Mouse (Mus musculus): ENCODE data around the gene Smug1. TPM values are rescaled to one million over a fixed set of nuclear protein-coding genes. Genes with fewer than 3 reads are reported as not detected.
A peak's percentile ranks its signal among the peaks of the same experiment; 100 is the strongest.

Smug1 gene
- polyA plus RNA-seq, 1 experiment from 2014 or later = 4.6 TPM

- H3K4me2 ChIP-seq = no peak overlapping the region
- no peaks in the 10 kb centered on the region for H3K9me3 ChIP-seq (replicated peaks)
- no peak overlapping the region for H3K4me3 ChIP-seq (replicated peaks)
- H3K9ac ChIP-seq = no peak overlapping the region
- 0 out of 2 replicates have a peak, but pooled peaks cover 8% of the 10 kb centered on the region for H3K36me3 ChIP-seq (replicated peaks)
- H3K27me3 ChIP-seq = no peaks in the 10 kb centered on the region
- 71% methylated on average over 10 of the region's 10 CpGs for WGBS (ENCODE audit: insufficient replicate concordance)
- H3K4me1 ChIP-seq (replicated peaks) = peaks cover 9% of the 10 kb centered on the region
- ATAC-seq (ENCODE audit: insufficient read depth) = no peak
- H3K27ac ChIP-seq (replicated peaks) = no peak overlapping the region
Observed at GRCm38 (mm10) chr15:103157585-103157984, 9.3 kb downstream of the Smug1 start.

GRCm38 (mm10) chr15:103156890-103157289 lies 10.0 kb downstream of the Smug1 start:
- H3K4me2 ChIP-seq = no peak overlapping the region
- H3K4me1 ChIP-seq (replicated peaks) = 0 out of 2 replicates have a peak, but pooled peaks cover 2% of the 10 kb centered on the region
- ATAC-seq (ENCODE audit: insufficient read depth) = no peak
- 72% methylated on average over 7 of the region's 7 CpGs for WGBS (ENCODE audit: insufficient replicate concordance)
- H3K9me3 ChIP-seq (replicated peaks) = no peaks in the 10 kb centered on the region
- H3K4me3 ChIP-seq (replicated peaks) = no peak overlapping the region
- H3K9ac ChIP-seq = no peak overlapping the region
- H3K27me3 ChIP-seq = no peaks in the 10 kb centered on the region
- H3K36me3 ChIP-seq (replicated peaks) = 0 out of 2 replicates have a peak, but pooled peaks cover 8% of the 10 kb centered on the region
- H3K27ac ChIP-seq (replicated peaks) = no peak overlapping the region

GRCm38 (mm10) chr15:103155366-103156321 lies 11.2 kb downstream of the Smug1 start:
- H3K9ac ChIP-seq = no peak overlapping the region
- H3K27me3 ChIP-seq = no peaks in the 10 kb centered on the region; the same call in 1 of the 2 replicates
- H3K4me2 ChIP-seq = no peak overlapping the region
- no peak overlapping the region for H3K27ac ChIP-seq (replicated peaks)
- 66% methylated on average over 32 of the region's 32 CpGs for WGBS (ENCODE audit: insufficient replicate concordance)
- 0 out of 2 replicates have a peak, but pooled peaks cover 8% of the 10 kb centered on the region for H3K36me3 ChIP-seq (replicated peaks)
- H3K9me3 ChIP-seq (replicated peaks) = no peaks in the 10 kb centered on the region
- no peak for ATAC-seq (ENCODE audit: insufficient read depth)
- no peaks in the 10 kb centered on the region for H3K4me1 ChIP-seq (replicated peaks)
- H3K4me3 ChIP-seq (replicated peaks) = no peak overlapping the region

- 62% methylated on average over 4 of the region's 4 CpGs for WGBS (ENCODE audit: insufficient replicate concordance)
- Histone ChIP-seq H3K27me3 (peaks cover 23% of the 10 kb centered on the region), H3K9ac (no peak overlapping the region), H3K27ac (replicated peaks) (no peak overlapping the region), H3K4me2 (no peak overlapping the region), H3K4me3 (replicated peaks) (no peak overlapping the region), H3K9me3 (replicated peaks) (no peaks in the 10 kb centered on the region), H3K36me3 (replicated peaks) (0 out of 2 replicates have a peak, but pooled peaks cover 8% of the 10 kb centered on the region), H3K4me1 (replicated peaks) (no peaks in the 10 kb centered on the region)
- no peak for ATAC-seq (ENCODE audit: insufficient read depth)
Observed at GRCm38 (mm10) chr15:103152890-103153610, 13.8 kb downstream of the Smug1 start.

- Histone ChIP-seq H3K27me3 (peaks cover 30% of the 10 kb centered on the region), H3K36me3 (replicated peaks) (0 out of 2 replicates have a peak, but pooled peaks cover 8% of the 10 kb centered on the region)
- 62% methylated on average over 3 of the region's 3 CpGs for WGBS (ENCODE audit: insufficient replicate concordance)
Observed at GRCm38 (mm10) chr15:103152371-103152770, 14.5 kb downstream of the Smug1 start.

GRCm38 (mm10) chr15:103147779-103148178 lies 19.1 kb downstream of the Smug1 start:
- Histone ChIP-seq H3K36me3 (replicated peaks) (no peaks in the 10 kb centered on the region), H3K4me2 (no peak overlapping the region), H3K9ac (no peak overlapping the region), H3K27ac (replicated peaks) (no peak overlapping the region), H3K27me3 (peaks cover 76% of the 10 kb centered on the region), H3K9me3 (replicated peaks) (no peaks in the 10 kb centered on the region), H3K4me1 (replicated peaks) (no peaks in the 10 kb centered on the region), H3K4me3 (replicated peaks) (no peak overlapping the region)
- no peak for ATAC-seq (ENCODE audit: insufficient read depth)
- WGBS (ENCODE audit: insufficient replicate concordance) = 51% methylated on average over 9 of the region's 9 CpGs

More at GRCm38 (mm10) chr15:103152371-103152770, 14.5 kb downstream of the Smug1 start:
- H3K4me2 ChIP-seq = no peak overlapping the region
- H3K9me3 ChIP-seq (replicated peaks) = no peaks in the 10 kb centered on the region
- no peak overlapping the region for H3K9ac ChIP-seq
- no peak overlapping the region for H3K4me3 ChIP-seq (replicated peaks)
- ATAC-seq (ENCODE audit: insufficient read depth) = no peak
- H3K4me1 ChIP-seq (replicated peaks) = no peaks in the 10 kb centered on the region
- H3K27ac ChIP-seq (replicated peaks) = no peak overlapping the region

GRCm38 (mm10) chr15:103147422-103147690 lies 19.5 kb downstream of the Smug1 start:
- H3K4me2 ChIP-seq = no peak overlapping the region
- H3K4me3 ChIP-seq (replicated peaks) = no peak overlapping the region
- no peaks in the 10 kb centered on the region for H3K4me1 ChIP-seq (replicated peaks)
- no peaks in the 10 kb centered on the region for H3K36me3 ChIP-seq (replicated peaks)
- no peak overlapping the region for H3K9ac ChIP-seq
- WGBS (ENCODE audit: insufficient replicate concordance) = 15% methylated on average over 3 of the region's 3 CpGs
- H3K27ac ChIP-seq (replicated peaks) = no peak overlapping the region
- no peaks in the 10 kb centered on the region for H3K9me3 ChIP-seq (replicated peaks)
- H3K27me3 ChIP-seq = peaks cover 77% of the 10 kb centered on the region
- no peak for ATAC-seq (ENCODE audit: insufficient read depth)

- H3K27me3 ChIP-seq = peaks cover 78% of the 10 kb centered on the region
- ATAC-seq (ENCODE audit: insufficient read depth) = no peak
- H3K4me1 ChIP-seq (replicated peaks) = no peaks in the 10 kb centered on the region
Observed at GRCm38 (mm10) chr15:103146627-103147421, 20.1 kb downstream of the Smug1 start.

GRCm38 (mm10) chr15:103145635-103146299 lies 21.1 kb downstream of the Smug1 start:
- ATAC-seq (ENCODE audit: insufficient read depth) = no peak
- Histone ChIP-seq H3K4me3 (replicated peaks) (no peak overlapping the region), H3K36me3 (replicated peaks) (no peaks in the 10 kb centered on the region), H3K4me1 (replicated peaks) (no peaks in the 10 kb centered on the region), H3K9me3 (replicated peaks) (no peaks in the 10 kb centered on the region), H3K9ac (no peak overlapping the region), H3K27ac (replicated peaks) (no peak overlapping the region), H3K27me3 (peaks cover 89% of the 10 kb centered on the region), H3K4me2 (no peak overlapping the region)
- 50% methylated on average over 11 of the region's 11 CpGs for WGBS (ENCODE audit: insufficient replicate concordance)

More at GRCm38 (mm10) chr15:103146627-103147421, 20.1 kb downstream of the Smug1 start:
- peak overlapping the region; percentile 46 for H3K4me2 ChIP-seq
- peak overlapping the region; percentile 14; the same call in 1 of the 2 replicates for H3K4me3 ChIP-seq (replicated peaks)
- no peak overlapping the region for H3K9ac ChIP-seq
- no peaks in the 10 kb centered on the region for H3K9me3 ChIP-seq (replicated peaks)
- H3K36me3 ChIP-seq (replicated peaks) = no peaks in the 10 kb centered on the region
- WGBS (ENCODE audit: insufficient replicate concordance) = 1% methylated on average over 57 of the region's 57 CpGs
- H3K27ac ChIP-seq (replicated peaks) = no peak overlapping the region

GRCm38 (mm10) chr15:103144176-103144575 lies 22.7 kb downstream of the Smug1 start:
- Histone ChIP-seq H3K27ac (replicated peaks) (no peak overlapping the region), H3K27me3 (peaks cover 92% of the 10 kb centered on the region), H3K9ac (no peak overlapping the region), H3K4me1 (replicated peaks) (no peaks in the 10 kb centered on the region), H3K4me3 (replicated peaks) (no peak overlapping the region), H3K9me3 (replicated peaks) (no peaks in the 10 kb centered on the region), H3K4me2 (no peak overlapping the region), H3K36me3 (replicated peaks) (no peaks in the 10 kb centered on the region)
- WGBS (ENCODE audit: insufficient replicate concordance) = 22% methylated on average over 3 of the region's 3 CpGs
- no peak for ATAC-seq (ENCODE audit: insufficient read depth)
